Mouse (Mus musculus): ENCODE data around the gene Cdh18.
"Not testable (repeated sequence)": the region's sequence is repeated elsewhere in the genome, so short reads cannot be mapped to it uniquely, and the experiment has no call there.

Gene Cdh18

DNA sequence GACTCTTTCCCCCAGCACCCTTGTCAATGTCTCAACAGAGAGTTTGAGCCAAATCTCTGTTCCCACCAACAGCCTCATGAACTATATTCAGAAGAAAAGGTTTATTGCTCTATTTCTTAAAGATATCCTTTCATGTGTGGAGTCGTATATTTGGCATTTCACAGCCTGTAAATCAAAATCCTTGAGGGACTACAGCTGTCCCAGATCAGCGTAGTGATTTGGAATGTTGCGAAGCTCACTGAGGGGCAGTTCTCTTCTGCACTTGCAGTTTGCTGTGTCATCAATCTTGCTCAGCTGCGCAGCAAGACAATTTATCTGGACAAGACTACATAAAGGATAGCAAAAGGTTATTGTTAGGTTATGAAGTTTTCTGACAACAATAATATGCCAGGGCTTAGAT is 385.5 kb downstream of the Cdh18 start:
- in situ Hi-C loops (cut with MboI; ENCODE audit: low sequenced_read_pairs) = no loop called here

DNA sequence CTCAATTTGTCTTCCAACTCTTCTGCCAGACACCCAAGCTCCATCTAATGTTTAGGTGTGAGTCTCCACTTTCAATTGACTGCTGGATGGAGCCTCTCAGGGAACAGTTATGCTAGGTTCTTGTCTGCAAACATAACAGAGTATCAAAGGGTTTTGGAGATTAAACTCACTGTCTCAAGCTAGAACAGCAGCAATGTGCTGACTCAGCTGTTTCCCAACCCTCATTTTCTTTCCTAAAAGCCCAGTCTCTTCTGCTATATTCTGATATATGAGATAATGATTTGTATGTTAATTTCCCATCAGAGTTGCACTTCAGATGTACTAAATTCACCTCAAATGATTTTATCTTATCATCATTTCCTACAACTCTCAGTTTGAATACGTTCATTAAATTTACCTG is 398.4 kb downstream of the Cdh18 start:
- in situ Hi-C loops (cut with MboI; ENCODE audit: low sequenced_read_pairs) = no loop called here

DNA sequence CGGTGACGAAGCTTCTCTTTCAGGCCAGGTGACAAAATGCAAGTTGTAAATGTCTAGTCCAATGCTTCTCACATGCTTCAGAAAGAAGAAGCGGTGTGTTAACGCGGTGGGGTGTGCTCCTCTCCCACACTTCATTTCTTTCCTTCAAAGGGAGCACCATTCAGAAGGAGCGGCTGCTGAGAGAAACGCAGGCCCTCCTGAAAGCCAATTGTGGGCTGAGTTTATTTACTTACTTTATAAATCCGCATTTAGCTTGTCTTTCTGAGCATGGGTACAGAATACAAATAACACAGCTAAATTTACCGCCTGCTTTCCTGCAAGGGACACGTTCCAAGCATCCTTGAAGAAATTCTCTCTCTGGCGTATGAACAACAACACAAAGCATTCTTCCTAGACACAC is 420.6 kb downstream of the Cdh18 start:
- in situ Hi-C loops (cut with MboI; ENCODE audit: low sequenced_read_pairs) = no loop called here

DNA sequence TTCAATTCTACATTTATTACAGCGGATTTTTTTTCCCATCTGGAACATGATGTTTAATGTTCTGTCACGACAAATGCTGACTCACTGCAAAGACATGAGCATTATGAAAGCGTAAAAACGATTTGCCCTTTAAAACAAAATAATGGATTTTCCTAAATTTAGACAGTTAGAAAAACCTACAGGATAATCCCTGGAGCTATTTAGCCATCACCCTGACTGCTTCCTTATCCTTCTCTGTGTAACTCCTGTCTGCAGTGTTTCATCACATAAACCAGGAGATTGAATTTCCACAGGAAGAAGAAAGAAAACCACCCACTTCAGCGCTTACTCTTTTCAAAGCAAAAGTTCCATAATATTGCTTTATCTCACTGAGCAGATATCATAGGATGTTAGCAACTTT is 431.3 kb downstream of the Cdh18 start:
- in situ Hi-C loops (cut with MboI; ENCODE audit: low sequenced_read_pairs) = no loop called here

DNA sequence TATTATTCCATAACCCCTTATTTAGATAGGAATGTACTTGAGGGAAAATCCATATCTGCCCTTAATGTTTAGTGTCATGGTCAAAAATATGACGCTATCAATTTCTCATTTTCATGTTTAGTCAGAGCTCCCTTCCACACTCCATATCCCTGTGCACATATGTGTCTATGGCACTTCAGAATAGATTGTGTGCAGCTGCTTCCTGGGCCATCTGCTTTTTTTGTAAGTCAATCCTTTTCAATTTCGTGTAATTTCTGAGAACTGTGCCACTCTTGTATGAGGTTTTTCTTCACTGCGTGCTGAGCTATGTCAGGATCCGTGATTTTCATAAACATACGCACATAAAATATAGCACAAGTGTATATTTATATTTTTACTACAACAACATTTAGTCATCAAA is 435.8 kb downstream of the Cdh18 start:
- in situ Hi-C loops (cut with MboI; ENCODE audit: low sequenced_read_pairs) = no loop called here

DNA sequence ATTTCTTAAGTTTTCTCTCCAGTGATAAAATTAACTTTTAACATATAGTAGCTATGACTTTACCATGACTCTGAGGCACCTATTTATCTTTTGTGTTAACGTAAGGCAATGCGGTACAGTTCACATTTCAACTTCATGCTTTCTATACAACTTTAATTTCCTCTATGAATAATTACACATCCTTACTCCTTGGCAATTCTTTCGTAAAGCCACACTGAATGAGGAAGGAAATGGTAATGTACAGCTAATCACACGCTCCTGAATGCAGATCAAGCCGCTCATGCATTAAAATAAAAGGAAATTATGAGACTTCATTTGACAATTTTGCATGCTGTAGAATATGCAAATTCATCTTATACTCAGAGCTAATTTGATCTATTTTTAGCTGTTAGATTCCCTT is 467.9 kb downstream of the Cdh18 start:
- in situ Hi-C loops (cut with MboI; ENCODE audit: low sequenced_read_pairs) = no loop called here

DNA sequence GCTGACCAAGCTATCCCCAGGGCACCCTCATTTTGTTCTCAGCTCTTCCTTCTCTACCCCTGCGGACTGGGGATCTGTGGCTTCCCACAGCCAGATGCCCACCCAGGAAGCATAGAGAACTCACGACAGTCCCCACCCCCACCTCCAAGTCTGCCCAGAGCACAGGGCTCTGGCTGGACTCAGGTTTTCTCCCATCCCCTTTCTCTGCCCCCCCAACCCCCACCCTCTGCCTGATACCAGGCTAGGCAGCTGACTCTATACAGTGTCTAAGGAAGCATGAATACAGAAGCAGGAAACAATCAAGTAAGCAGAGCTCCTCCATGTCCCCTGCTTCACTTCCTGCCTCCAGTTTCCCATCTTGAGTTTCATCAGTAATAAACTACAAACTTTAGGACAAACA is 472.3 kb downstream of the Cdh18 start:
- in situ Hi-C loops (cut with MboI; ENCODE audit: low sequenced_read_pairs) = no loop called here

DNA sequence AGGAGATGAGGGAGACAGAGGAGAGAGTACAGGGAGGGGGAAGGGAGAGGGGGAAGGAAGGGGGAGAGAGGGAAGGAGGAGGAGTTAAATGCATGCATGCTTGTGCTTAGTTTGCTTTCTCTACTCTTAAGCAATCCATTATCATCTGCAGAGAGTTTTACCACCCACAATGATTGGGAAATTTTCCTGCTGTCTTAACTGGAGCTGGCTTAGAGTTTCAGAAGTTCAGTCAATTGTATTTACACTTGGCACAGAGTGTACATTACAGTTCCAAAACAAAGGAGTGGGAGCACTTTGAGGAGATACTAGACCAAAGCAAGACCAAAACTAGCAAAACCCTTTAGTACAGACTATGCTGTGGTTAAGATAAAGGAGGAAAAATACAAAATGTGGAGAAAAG is 473.8 kb downstream of the Cdh18 start:
- in situ Hi-C loops (cut with MboI; ENCODE audit: low sequenced_read_pairs) = no loop called here

DNA sequence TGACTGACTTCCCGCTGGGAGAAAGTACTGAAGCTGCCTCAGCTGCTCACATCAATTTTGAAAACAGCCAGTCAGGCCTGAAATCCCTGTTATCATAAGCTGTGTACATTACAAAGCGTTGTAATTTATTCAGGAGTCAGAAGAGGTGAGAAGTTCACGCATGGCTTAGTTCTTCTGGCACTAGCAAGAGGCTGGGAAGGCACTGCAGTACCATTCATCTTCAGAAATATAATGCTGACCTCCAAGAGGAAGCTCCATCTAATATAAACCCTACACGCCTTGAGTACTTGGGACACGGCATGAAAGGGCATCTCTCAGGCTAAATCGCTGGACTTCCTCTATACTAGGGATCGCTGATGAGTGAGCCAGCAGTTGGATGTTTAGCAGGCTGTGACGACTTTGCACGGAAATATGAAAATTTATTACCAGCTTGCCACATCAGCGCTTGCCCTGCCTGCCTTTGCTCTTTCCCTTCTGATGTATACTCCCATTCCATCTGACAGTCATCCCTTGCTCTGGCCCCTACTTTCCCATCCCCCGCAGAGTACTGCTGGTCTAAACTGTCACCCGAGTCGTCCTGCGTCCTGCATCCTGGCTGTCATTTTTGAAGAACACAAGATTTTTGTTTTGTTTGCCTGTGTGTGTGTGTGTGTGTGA is 486.9 kb downstream of the Cdh18 start:
- in situ Hi-C loops (cut with MboI; ENCODE audit: low sequenced_read_pairs) = no loop called here

DNA sequence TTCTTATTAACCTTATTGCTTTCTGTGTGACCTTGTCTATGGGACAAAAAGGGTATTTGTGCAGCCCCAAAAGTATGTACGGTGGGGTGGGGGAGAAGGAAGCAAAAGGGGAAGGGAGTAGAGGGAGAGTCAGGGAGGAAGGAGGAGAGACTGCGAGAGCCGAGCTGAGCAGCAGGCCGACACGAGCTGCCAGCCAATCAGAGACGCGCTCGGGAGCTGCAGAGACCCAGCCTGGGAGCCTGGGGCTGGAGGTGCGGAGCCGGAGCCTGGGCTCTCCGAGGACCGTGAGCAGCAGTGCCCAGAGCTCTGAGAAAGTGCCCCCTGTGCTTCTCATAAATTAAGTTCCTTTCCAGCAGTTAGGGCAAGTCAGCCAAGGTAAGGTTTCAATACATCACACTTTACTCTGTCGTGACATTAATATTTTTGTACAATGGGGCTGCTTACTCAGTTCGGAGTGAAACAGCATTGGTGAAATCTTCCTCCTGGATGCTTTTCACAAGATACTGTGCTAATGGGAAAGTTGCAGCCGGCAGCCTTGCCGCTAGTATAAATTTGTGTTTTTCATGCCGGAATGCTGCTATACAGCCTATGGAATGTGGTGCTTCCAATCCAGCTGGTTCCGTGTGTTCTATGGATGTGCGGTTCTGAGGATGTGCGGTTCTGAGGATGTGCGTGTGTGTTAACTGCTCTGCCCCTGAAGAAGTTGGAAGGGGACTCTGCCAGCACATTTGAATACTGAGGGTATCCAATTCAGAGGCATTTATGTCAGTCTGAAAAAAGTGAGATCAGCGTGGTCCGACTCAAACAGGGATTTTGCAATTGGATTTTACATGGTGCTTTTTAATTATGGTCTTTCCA is 487.6 kb downstream of the Cdh18 start:
- in situ Hi-C loops (cut with MboI; ENCODE audit: low sequenced_read_pairs) = no loop called here

DNA sequence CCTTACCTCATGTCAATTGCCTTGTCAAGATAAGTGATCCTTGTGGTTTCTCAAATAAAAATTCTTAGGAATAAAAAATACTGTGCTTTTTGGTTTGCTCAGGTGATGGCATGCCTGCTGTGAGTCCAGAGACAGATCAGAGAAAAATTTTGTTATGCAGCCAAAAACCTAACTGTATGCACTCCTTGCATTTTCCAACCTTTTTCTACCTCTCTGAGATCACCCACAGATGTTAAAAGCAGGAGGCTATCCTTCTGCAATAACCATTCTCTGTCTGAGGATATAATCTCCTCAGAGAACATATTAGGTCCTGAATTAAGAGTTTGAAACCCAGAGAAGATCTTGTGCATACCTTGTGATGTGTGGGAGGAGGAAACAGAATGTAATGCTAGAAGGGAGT is 488.7 kb downstream of the Cdh18 start:
- in situ Hi-C loops (cut with MboI; ENCODE audit: low sequenced_read_pairs) = no loop called here

DNA sequence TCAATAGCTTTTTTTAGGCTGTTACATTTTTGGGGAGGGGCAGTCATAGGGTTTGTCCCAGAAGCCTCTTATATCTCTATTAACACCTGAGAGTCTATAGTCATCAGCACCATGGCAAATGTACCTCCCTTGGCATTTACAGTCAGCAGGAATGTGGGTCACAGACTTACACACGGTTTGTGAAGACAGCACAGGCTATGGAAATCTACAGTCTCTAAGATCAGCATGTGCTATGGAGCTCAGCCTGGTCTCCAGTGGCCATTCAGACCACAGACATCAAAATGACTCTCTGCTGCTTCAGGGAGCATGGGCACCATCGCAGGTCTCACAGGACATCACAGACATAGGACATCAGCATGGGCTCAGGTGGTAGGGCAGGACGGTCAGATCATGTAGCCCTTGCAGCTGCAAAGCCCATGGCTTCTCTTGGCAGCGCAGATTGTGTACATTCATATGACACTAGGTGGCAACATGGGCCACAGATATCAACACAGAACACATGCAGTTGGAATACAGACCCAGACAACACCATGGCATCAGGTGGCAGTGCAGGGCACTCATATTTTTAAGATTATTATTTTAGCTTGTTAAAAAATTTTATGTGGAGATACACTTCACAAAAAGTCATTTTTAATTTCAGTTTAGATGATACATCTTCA is 497.4 kb downstream of the Cdh18 start:
- in situ Hi-C loops (cut with MboI; ENCODE audit: low sequenced_read_pairs) = no loop called here

DNA sequence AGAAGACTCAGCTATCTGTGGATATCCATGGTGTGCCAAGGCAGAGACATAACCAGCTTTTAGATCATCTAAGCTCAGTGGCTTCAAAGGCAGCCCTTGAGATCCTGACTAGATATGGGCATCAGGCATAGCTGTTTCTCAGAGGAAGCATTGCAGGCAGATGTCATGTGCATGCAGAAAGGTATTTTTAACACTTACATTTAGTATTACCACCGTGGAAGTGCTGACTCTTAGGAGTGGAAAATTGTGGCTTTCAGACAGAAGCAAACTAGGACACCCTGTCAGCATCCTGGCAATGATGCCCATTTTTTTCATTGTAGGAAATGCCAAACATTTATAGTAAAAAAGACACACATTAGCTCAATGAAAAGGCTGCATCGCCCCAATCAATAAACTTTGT is 503.2 kb downstream of the Cdh18 start:
- in situ Hi-C loops (cut with MboI; ENCODE audit: low sequenced_read_pairs) = no loop called here

DNA sequence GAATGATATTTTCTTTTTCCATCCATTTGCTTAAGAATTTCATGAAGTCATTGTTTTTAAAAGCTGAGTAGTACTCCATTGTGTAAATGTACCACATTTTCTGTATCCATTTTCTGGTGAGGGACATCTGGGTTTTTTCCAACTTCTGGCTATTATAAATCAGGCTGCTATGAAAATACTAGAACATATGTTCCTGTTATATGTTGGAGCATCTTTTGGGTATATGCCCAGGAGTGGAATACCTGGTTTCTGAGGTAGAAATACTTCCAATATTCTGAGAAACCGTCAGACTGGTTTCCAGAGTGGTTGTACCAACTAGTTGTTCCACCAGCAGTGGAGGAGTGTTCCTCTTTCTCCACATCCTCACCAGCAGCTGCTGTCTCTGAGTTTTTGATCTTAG is 536.5 kb downstream of the Cdh18 start:
- in situ Hi-C loops (cut with MboI; ENCODE audit: low sequenced_read_pairs) = not testable (repeated sequence)

DNA sequence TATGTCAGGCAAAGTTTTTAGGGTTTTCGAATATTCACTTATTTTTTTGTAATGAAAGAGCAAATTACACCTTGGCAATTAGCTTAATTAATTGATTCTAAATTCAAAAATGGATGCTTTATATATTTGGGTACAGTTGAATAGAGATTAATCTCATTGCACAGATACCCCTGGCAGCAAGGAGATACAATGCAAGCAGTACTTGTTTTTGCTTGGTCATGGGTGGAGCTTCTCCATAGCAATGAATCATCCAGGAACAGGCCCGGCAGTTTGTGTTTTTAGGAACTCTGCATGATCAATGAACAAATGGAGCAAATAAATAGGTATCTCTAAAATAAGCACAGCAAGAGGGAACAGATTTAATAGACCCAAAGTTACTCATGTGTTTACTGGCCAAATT is 538.7 kb downstream of the Cdh18 start:
- in situ Hi-C loops (cut with MboI; ENCODE audit: low sequenced_read_pairs) = no loop called here

DNA sequence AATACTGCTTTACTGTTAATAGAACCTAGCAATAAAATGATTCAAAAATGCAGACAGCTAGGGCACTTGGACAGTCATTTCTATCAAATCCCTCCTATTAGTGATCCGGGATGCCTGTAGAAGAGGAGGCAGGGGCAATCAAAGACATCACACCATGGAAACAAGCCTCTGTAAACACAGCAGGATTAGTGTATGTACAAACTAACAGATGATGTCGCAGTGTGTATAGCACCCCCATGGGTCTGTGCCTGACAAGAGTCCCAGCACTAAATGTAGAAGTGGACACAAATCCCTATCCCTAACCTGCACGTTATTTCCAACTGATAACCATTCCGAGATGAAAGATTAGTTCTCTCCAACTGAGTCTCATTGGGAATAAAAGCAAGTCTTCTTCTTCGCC is 547.8 kb downstream of the Cdh18 start:
- in situ Hi-C loops (cut with MboI; ENCODE audit: low sequenced_read_pairs) = no loop called here

DNA sequence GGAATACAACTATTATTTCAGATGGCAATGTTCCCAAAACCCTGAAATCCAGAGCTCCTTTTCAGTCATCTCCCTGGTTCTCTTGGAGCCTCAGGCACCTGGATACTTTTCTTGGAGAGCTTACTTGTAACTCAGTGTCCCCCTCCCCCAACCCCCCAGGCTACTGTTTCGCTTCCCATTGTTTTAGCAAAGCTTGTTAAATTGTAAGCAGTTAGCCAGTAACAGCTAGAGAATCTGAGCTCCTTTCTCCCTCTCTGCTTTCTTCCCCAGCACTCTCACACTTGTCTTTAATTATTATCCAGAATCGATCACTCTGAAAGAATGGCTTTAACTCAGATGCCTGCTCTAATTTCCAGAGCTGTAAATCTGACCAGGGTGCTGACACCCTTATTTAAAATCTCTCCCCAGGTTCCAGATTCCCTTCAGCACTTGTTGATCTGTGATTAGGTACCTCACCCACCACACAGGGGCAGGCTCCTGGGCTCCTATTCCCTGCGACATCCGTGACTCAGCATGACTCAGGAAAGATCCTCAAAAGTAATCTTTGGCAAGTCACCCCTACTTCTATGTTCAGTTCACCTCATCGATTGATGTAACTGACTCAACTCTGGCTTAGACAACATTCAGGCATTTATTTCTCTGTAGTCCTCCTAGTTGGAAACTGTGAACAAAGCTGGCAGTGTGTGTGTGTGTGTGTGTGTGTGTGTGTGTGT is 556.0 kb downstream of the Cdh18 start:
- in situ Hi-C loops (cut with MboI; ENCODE audit: low sequenced_read_pairs) = no loop called here

DNA sequence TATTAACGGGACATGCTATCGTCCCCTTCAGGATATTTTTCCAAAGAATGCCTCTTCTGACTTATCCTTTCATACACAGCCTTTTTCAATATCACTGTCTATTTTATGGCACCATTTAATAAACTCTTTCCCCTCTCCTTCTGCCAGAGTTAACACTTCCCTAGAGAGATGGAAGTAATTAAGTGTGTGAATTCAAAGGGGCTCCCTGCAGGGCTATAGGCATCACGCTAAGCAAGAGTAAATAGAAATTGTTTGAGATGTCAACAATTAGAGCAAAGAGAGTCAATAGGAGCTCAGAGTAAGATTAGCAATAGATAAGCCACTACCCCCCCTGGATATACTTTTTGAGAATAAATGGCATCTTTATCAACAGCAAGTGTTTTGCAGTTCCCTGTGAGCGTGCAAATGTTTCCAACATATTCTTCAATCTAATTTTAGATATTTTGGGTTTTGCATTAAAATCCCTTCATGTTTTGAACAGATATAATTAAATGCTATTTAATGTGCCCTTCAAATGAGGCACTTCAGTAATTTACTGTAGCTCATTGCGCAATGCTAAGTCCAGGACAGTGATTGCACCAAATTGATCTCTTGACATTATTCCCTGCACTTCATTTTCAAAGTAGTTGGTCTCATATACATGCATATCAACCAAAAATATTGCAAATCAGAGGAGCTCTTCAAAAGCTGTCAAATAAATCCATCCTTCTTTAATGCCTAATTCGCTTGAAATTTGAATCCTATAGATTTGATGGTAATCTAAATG is 586.3 kb downstream of the Cdh18 start:
- in situ Hi-C loops (cut with MboI; ENCODE audit: low sequenced_read_pairs) = no loop called here

DNA sequence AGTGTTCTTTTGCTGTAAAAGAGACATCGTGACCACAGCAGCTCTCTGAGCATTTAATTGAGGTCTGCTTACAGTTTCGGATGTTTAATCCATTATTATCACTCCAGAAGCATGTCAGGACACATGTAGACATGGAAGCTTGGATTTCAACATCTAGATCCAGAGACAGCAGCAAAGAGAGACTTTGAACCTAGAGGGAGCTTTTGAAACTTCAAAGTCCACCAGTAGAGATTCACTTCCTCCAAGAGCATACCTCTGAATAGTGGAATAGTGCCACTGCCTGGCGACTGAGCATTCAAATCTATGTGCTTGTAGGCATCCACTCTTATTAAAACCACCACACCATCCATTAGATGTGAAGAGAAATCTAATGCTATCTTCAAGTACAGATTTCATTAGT is 588.1 kb downstream of the Cdh18 start:
- in situ Hi-C loops (cut with MboI; ENCODE audit: low sequenced_read_pairs) = no loop called here

DNA sequence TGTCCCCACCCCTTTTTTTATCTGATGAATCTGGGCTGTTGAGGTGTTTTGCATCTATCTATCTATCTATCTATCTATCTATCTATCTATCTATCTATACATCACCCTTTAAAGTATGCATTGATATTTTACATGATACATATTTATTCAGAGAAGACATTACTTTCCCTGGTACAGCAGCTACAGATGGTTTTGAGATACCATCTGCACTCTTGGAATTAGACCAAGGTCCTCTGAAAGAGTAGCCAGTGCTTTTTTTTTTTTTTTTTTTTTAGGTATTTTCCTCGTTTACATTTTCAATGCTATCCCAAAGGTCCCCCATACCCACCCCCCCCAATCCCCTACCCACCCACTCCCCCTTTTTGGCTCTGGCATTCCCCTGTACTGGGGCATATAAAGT is 594.1 kb downstream of the Cdh18 start:
- in situ Hi-C loops (cut with MboI; ENCODE audit: low sequenced_read_pairs) = not testable (repeated sequence)

DNA sequence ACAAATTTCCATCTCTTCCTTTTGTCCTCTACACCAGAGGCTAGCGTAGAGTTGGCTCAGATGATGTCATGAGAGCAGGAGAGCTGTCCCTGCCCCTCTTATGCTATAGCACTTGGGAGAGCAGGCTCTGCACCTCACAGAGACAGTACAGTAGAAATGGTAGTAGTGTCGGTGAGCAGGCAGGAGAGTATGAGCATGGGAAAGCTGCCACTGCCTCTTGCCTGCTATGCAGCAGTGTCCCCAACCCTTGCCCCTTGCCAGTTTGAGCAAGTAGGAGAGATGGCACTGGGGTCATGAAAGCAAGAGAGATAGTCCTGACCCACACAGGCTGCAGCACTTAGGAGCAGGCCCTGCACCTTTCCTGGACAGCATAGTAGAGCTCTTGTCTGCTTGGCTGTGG is 607.1 kb downstream of the Cdh18 start:
- in situ Hi-C loops (cut with MboI; ENCODE audit: low sequenced_read_pairs) = no loop called here

Measured in CH12F3 (cell line).